Mouse (Mus musculus): ENCODE measurements around the gene Foxn2.

- TF ChIP-seq POLR2A (IDR thresholded peaks at IDR 0.05; ENCODE audit: insufficient read depth, low read length), result no peak
- TF ChIP-seq CTCF (IDR thresholded peaks at IDR 0.05; ENCODE audit: low read depth, low read length), result no peak
- TF ChIP-seq EP300 (IDR thresholded peaks at IDR 0.05; ENCODE audit: insufficient read depth, low read depth, low read length), result no peak
These were observed 51.0 kb downstream of the Foxn2 start for GRCm38 (mm10) chr17:88491366-88492106.
